Mouse (Mus musculus) left cerebral cortex, postnatal 4 days (tissue): ENCODE data around the gene Gm47995. TPM values are rescaled to one million over a fixed set of nuclear protein-coding genes. Genes with fewer than 3 reads are reported as not detected.
"Not testable (repeated sequence)": the region's sequence is repeated elsewhere in the genome, so short reads cannot be mapped to it uniquely, and the experiment has no call there.

Source experiments
- DNase-seq: peaks from one replicate; pipeline ENCODE4 v3.0.0-alpha.2; 2022
- intact Hi-C: fragments of 180-260 bp; cut with DNase I; formaldehyde crosslinking; loops from one replicate; pipeline ENCODE4 v1.15.1; 2025
- total RNA-seq, 2 experiments: library from RNA; stranded (reverse); gene quantifications; 2 replicates each; pipeline ENCODE4 v1.2.3; 2021

The Gm47995 gene
- total RNA-seq = not detected

DNA sequence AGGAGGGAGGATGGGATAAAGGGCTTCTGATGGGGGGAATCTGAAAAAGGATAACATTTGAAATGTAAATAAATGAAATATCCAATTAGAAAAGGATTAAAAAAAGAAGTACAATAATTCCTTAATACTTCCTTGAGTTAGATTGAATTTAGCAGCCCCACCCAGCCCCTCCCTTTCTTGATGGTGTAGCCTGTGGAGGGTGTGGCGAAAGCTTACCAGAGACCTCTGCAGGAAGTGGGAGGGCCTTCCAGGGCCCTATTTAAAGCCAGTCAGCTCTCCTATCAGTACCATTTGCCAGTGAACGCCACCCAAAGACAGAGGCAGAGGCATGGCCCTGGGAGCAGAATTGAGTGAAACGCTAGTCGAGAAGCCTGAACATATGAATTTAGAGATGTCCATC, at the start of gene Gm47995:
Gene Gm47995 (plus strand): TSS at position 329 of the 400 bp plus-strand sequence.
- intact Hi-C loops, DNase-seq: not testable (repeated sequence)

DNA sequence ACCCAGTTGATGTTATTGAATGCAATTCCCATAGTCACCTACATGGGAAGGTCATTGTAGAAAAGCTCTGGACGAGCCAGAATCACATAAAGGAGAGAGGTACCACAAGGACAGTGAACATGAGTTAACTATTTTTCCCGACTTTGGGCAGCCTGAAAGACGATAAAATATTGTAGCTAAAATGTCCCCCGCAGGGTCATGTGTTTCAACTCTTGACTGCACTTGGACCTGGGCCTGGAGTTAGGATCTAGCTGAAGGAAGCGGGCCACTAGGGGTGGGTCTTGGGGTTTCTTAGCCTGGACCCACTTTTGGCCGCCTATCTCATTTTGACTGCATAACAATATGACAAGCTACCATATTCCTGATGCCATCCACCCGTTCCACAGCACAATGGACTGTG, 48.0 kb upstream of the Gm47995 start:
- DNase-seq = no peak
- intact Hi-C loops = no loop called here

DNA sequence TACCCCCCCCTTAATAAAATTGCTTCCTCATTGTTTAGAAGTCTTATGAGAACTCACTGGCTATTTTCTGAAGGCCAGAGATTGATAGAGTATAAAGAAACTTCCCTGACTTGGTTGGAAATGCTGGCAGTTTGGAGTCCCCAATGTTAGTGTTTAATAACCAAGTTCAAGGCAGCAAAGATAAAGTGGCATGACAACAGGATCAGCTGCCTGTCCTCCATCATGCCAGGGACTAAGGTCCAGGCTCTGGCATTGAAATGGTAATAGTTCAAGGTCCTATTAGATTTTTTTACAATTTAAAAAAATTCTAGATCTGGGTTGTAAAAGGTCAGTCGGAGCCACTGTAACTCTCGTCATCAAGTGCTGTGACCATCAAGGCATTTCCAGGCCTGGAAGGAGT, 47.2 kb upstream of the Gm47995 start:
- intact Hi-C loops = no loop called here
- no peak for DNase-seq

DNA sequence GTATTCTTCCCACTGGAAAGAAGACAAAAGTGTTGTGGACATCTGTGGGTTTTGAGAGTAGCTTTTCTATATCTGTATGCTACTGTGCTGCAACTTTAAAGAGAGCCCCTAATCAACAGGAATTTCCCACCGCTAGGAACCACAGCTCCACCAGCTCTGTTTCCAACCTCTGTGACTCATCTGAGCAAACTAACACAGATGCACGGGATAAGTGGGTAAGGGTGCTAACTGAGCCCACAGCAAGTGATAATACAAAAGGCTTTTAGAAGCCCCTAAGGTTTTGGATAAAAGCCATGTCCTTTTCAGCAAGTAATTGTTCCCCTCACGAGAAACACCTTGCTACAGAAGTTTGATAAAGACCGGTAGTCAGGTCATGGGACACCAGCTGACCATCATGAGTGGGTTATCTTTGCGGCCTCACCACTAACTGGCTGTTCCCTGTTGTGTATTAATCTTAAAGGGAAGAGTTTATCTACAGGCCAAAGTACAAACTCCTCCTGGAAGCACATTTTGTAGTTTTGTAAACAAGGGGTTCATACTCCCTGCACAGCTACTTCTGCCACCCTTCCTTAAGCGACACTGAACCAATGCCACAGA, 45.1 kb upstream of the Gm47995 start:
- DNase-seq = no peak
- intact Hi-C loops = no loop called here

DNA sequence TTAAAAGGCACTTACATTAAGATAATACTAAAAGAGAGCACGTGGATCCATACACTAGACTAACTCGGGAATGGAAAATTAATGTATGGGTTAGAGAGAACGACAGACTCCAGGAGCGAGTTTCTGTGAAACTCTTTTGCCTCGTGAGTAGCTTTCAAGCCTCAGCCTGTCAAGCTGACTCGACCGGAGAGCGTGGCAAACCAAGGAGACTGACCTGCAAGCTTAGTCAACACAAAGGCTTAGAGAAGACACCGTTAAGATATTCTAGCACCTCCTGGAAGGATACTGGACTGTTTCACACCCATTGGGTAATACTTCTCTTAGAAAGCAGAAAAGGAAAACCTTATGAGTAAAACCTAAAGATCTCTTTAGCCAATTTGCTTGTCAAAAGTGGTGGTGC, 44.1 kb upstream of the Gm47995 start:
- intact Hi-C loops, DNase-seq: not testable (repeated sequence)

DNA sequence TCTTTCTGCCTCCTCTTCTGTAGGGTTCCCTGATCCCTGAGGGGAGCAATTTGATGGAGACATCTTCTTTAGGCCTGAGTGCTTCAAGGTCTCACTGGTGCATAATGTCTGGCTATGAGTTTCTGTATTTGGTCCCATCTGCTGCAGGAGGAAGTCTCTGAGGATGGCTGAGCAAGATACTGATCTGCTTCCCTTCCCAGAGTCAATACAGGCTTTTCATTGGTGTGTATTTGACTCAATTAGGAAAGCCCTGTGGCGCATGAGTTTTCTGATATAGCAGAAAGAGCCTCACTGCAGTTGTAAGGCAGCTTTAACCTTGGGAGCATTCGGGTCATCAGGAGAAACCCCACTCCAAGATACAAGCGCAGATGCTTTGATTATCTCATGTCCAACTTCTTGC, 42.1 kb upstream of the Gm47995 start:
- intact Hi-C loops = no loop called here
- no peak for DNase-seq

- intact Hi-C loops = no loop called here
- DNase-seq = no peak
Measured at GRCm38 (mm10) chr1:151156777-151157632, 41.2 kb upstream of the Gm47995 start.

DNA sequence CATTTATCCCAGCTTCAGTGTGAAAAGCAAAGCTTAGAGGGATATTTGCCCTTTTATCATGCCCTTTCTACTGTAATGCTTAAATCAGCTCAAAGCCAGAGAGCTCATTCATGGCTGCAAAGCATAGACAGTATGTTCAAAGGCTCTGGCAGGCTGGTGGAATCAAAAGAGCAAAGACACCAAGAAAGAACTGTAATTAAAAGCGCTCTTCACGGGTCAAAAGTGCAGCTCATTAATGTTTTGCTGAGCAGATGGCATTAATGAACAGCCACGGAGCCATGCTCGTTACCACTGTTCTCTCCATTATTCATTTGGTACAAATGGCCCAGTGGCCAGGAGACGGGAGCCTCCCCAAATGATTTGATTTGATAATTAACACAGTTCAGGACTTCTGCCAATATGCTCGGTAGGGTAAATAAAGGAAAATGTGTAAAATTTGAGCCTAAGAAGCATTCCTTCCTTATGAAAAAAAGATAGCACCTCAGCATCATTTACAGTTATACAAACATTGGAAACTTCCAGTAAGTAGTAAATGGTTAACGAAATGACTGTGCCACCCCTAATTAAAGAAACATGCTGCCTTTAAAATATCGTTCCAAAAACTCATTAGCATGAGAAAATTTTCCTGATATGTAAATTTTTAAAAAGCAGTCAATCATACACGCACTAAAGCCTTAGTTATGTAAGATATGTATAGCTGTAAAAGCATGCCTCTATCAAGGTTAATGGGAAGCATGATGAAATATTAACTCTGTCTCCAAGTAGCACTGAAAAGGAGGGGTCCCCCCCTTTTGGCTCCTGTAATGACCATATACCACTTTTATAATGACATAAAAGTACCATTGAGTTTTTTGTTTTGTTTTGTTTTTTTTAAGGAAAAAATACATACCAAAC, 40.0 kb upstream of the Gm47995 start:
- no peak for DNase-seq
- intact Hi-C loops = no loop called here

GRCm38 (mm10) chr1:151158857-151159510, 39.3 kb upstream of the Gm47995 start:
- intact Hi-C loops = no loop called here
- DNase-seq = no peak

DNA sequence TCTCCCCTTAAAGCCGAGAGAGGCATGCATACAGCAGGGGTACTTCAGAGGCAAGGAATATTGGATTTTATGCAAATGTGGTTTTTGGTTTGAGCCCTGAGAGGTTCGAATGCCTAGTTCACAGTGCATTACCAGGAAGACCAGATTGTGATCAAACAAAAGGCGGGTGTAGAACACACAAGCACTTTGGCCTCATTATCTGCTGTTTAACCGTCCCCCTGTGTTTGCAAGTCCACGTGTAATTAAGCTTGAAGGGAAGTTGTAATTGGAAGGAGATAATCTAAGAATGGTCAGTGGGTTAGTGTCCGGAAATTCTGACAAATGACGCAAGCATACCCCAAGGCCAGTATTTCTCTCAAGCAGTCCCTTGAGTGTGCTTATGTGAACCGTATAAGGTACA, 32.2 kb upstream of the Gm47995 start:
- DNase-seq = no peak
- intact Hi-C loops = no loop called here

DNA sequence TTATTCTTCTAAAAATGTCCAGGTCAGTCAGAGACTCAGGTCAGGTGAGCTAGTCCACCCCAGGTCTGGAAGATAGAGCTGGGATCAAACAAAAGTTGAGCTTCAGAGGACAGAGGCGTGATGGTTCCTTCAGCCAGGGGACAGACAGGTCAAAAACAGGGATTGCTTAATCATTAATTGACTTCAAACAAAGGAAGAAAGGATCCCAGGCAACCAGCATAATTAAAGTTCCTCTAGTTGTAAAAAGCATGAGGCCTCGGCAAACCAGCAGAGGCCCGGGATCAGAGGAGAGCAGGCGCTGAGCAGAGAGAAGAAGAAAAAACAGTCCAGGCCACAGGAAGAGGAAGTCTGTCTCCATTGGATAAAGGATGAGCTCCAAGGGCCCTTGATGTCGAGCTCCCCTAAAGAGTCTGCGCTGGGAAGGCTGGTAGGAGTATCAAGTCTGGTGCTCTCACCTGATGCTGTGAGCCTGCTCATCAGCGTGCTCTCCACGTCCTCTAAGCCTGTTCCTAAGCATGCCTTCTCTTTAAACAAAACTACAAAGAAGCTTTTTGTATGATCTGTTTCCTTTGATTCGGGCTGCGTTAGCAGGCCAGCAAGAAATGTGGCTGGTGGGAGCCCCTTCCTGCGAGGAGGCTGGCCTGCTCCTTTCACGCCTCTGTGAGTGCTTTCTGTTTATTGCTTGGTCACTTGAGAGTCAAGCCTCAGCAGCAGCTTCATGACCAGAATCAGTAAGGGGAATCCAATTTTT, 30.8 kb upstream of the Gm47995 start:
- DNase-seq = no peak
- intact Hi-C loops = no loop called here

GRCm38 (mm10) chr1:151168637-151169036, 29.6 kb upstream of the Gm47995 start:
- DNase-seq = no peak
- intact Hi-C loops = no loop called here

- no peak for DNase-seq
- intact Hi-C loops = no loop called here
Measured at GRCm38 (mm10) chr1:151171572-151172461, 26.4 kb upstream of the Gm47995 start.

DNA sequence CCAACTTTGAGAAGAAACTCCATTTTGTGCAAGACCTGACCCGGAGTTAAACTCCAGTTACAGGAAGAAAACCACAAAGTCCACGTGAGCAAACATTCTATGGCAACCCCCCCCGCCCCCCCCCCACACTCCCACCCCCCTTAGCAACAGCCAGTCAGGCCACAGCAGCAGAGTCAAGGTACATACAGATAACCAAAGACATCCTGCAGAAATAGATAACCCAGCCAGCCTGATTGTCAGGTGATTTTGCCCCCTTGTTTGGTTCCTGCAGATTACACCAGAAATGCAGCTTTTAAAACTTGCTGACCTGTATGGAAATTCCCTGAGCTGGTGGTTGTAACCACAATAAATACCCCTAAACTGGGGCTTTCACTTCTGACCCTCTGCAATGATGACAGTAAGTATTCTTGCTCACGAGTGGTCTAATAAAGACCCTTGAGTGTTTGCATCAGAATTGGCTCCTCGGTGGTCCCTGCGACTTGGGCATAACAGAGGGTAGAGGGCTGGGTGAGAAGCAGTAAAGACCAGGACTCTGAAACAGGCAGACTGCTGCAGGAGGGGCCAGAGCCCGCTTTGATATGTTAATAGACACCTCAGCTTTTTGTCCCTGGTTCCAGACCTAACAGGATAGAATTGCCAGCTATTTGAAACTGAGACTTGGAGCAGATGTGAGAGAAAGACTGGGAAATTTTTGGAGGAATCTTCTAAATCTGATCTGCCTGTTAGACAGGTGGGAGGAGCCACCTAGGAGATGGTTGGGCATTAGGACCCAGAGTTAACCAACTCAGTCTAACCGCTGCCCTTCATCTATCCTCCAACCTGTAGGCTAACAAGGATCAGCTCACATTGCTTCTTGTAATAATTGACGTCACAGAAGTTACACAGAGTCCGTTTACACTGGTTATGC, 21.0 kb upstream of the Gm47995 start:
- intact Hi-C loops = no loop called here
- no peak for DNase-seq

DNA sequence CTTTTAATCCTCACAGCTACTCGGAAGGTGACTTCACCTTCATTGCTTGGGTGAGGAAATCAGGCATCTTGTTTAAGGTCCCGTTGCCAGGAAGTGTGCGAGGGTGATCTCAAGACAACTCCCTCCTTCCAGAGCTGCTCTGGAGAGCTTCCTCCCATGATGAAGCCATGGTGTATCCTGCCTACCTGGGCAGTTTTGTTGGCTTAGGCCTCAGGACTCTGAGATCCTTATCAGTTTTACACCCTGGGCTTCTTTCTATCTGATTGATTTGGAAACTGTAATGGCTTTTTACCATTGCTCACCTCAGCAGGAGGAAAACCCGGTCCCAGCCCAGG, 20.3 kb upstream of the Gm47995 start:
- intact Hi-C loops = no loop called here
- no peak for DNase-seq

DNA sequence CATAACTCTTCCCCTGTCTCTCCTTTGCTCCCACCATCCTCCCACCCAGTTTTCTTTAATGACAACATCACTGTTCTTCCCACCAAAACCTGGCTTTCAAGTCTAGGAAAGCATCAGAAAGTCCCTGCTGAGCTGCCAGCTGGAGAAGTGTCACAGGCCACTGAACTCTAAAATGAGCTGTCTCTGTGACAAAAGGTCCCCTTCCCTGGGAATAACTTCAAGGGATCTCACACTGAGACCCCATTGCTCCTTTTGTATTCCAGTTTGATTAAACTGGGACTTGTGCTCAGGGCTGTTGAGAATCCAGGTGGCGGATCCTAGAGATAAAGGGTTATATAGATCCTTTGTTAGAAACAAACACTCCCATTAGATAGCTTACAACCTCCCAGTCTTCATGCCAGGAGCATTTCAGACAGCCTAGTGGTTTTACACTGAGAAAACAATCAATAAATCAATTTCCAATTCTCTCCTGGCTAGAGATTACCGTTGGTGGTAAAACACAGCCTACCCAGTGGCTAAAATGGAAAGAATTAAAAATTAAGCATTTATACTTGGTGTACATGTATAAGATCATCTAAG, 19.7 kb upstream of the Gm47995 start:
- peak; percentile 13 for DNase-seq
- intact Hi-C loops = no loop called here

- intact Hi-C loops = no loop called here
- no peak for DNase-seq
Measured at GRCm38 (mm10) chr1:151180167-151180566, 18.1 kb upstream of the Gm47995 start.

DNA sequence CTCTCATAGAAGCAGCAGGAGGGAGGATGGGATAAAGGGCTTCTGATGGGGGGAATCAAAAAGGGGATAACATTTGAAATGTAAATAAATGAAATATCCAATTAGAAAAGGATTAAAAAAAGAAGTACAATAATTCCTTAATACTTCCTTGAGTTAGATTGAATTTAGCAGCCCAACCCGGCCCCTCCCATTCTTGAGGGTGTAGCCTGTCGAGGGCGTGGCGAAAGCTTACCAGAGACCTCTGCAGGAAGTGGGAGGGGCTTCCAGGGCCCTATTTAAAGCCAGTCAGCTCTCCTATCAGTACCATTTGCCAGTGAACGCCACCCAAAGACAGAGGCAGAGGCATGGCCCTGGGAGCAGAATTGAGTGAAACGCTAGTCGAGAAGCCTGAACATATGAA, 16.0 kb upstream of the Gm47995 start, which contains the start of gene Gm47985:
Gene Gm47985 (plus strand): TSS at position 272 of the 400 bp plus-strand sequence.
- intact Hi-C loops = not testable (repeated sequence)

More for the DNA sequence above, 16.0 kb upstream of the Gm47995 start, which contains the start of gene Gm47985:
- DNase-seq = not testable (repeated sequence)
